Mouse (Mus musculus) common myeloid progenitor, adult 5-6 weeks (primary cell): ENCODE measurements at regions not wholly inside any gene's neighbourhood (a gene's known extent, or its start where the extent isn't known, plus 50 kb on each side); places are given as distances from the start of the nearest gene placed in this dataset.
A peak's percentile ranks its signal among the peaks of the same experiment; 100 is the strongest.

Experiments
- ATAC-seq: replicated peaks from 2 replicates; pipeline ENCODE4 v1.8.0; 2016; ENCODE audit warnings: low read depth, mild to moderate bottlenecking, moderate TSS enrichment, inconsistent platforms; ENCODE audit not compliant: poor library complexity, severe bottlenecking

DNA sequence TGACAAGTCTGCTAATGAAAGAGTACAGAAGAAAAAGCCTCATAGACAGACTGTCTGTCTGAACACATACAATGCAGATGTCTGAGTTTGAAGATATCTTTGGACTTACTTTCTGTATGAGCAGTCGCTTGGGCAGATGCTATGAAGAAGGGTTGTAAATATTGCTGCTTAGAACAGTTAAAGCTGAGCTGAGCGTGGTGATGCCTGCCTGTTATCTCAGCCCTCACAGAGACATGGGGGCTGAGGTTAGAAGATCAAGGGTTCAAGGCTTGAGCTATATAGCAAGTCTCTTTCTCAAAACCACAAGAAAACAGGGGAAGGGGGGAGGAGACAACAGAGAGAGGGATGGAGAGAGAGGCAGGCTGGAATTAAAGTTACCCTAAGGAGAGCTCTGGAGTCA is 234.6 kb upstream of the Satb1 start:
- ATAC-seq, result no peak

DNA sequence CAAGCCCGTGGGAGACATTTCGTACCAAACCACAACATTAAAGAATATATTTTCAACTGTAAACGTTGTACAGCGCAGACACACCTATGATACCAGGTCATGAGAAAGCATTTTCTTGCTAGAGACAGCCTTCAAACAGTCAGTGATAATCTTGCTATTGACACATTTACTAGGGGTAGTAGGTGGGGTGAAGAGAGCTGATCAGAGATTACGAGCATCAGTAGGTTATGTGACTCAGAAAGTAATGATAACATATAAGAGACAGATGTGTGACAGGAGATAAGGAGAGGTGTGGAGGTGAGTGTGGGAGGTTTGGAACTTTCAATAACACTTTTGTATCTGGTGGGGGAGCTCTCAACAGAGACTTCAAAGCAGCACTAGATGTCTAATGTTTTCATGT is 231.5 kb upstream of the Satb1 start:
- ATAC-seq, result no peak

DNA sequence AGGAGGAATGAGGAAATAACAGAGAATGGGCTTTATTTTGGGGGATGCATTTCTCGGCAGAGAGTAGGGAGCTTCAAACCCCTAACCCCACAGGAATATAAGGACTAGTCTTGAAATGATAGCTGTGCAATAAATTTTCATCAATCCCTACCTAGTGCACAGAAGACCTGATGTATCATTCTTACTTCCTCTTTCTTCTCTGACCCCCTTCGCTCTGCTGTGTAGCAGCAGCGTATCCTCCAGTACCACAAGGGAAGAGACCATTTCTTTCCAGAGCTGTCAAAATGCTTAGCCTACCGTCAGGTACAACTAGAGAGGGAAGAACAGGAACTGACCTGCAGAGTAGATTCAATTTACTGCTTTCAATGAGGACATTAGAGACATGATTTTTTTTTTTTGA is 230.0 kb upstream of the Satb1 start:
- ATAC-seq, result peak; percentile 92

- 0 out of 2 replicates have a peak, but pooled peaks have one; percentile 27 for ATAC-seq
These were observed 229.1 kb upstream of the Satb1 start for GRCm38 (mm10) chr17:52062096-52062665.

- ATAC-seq, result no peak
These were observed 203.4 kb upstream of the Satb1 start for GRCm38 (mm10) chr17:52036479-52036878.

DNA sequence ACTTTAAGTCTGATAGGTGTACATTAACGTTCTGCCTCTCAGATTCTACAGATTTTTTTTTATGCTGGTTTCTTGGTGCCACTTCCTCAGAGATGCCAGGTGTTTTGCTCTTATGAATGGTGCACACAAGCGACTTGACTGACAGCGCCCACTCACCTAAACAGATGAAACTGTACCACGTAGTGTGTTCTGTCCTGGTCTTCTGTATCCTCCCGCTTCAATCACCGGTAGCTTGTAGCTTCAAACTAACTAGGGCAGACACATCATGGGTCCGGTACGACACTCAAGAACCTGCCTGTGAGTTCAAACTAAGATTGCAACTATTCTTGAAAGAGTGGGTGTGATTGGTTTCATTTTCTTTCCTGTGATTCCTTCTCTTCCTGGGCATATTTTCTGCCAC is 198.0 kb upstream of the Satb1 start:
- no peak for ATAC-seq

DNA sequence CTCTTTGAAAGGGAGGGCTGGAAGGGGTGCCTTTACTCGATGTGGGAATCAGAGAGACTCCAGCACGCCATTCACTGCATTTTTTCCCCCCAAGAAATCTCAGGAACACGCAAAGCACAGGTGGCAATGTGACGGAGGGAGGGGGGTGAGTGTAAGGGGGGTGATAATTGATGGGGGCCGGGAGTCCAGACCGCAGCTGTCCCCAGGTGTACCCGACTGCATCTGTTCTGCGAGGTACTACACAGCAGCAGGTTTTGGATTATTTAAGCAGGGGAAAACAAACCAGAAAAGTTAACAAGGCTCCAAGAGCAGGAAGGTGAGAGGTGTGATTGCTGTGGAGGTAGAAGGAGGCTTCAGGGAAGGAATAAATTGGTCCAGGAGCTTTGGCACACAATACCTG is 153.8 kb upstream of the Satb1 start:
- ATAC-seq, result no peak

DNA sequence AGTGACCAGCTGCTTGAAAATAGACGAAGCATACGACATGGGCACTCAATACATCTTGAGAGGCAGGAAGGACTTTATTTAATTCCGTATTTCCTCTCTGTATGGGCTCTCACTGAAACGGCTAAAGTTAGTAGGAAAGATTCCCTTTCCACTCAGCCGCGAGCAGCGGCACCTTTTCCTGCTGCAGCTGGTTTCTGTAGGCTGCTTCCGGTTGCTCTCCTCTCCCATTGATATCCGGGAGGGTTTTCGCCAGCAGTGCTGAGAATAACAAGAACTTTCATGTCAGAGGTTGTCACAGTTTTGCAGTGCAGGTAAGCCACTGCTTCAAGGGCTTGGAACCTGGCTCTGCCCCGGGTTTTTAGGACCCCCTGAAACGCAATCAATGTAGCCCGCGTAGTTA is 153.1 kb upstream of the Satb1 start:
- no peak for ATAC-seq

DNA sequence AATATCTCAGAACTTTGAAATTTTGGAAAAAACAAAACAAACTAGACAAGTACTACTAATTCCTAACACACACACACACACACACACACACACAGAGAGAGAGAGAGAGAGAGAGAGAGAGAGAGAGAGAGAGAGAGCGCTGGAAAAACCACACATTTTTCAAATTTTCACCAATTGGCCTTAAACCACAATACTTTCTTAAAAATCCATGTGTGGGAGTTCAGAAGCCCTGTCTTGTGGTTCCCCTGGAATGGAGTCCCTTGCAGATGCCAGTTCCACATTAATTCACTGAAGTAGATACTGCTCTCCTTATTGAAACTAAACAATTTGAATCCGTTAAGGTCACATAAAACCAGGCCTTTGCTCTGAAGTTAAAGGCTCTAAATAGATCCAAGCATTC is 146.0 kb upstream of the Satb1 start:
- ATAC-seq, result no peak

DNA sequence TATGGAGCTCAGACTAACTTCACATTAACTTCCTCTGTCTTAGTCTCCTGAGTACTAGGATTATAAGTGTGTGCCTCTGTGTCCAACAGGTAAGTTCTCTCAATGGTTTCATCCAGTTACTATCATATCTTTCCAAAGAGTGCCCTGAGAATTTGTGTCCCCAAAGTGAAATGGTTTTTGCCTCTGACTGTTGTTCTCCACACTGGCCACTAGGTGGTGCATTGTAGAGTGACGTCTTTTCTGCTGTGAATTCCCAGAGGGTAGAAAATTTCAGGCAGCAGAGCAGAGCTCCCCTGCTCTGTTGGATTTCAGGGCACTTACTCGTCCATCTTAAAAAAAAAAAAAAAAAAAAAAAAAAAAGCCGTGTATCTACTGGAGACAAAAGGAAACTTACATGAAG is 138.4 kb upstream of the Satb1 start:
- ATAC-seq, result no peak

DNA sequence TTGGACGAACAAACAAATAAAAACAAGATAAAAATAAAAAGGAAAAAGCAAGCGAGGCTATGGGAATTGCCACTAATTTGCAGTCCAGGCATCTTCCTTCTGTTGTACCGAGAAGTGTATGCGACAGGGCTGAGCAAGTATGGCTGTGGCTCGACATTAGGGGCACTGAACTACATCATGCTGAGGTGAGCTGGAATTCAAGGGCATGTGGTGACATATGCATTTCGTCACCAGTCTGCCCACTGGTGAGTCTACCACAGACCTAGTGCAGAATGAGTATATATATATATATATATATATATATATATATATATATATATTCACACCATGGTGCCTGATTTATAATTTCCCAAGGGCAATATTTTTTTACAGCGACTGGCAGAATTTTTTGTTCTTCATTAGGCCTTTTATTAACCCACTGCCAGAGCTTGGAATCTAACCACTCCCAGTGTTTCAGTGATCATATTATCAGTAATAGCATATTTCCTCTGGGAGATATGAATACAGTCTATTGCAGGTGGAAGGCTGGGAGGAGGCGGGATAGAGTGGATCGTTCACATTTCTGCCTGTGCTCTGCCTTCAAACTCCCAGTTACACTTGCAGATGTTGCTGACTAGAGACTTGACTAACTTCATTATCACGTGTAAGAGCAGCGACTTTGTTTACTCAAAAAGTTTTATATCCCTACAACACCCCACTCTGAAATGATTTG is 133.6 kb upstream of the Satb1 start:
- ATAC-seq, result no peak

DNA sequence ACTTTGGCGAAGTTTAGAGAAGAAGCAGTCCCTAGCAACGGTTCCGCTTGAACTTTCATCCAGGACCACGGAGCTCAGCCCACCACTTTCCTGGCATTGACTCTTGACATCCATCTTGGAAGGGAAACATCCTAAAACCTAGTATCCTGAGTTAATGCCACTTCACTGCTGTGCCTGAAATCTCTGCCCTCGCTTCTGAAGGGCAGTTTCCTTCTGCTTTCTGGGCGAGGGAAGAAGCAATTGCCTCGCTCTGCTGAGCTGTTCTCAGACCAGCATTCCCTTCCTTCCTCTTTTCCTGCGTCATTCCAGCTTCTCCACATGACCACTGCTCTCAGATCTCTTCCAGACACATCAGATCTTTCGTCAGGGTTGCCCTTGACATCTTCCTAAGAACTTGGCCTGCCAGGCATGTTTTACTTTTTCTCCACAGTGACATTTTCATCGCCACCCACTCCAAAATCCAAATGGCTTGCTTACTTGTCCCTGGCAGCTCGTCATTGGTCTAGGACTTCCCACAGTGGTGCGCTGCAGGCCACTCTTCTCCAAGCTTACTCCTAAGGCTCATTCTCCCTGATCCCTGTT is 129.5 kb upstream of the Satb1 start:
- ATAC-seq, result peak; percentile 36; the same call in 1 of the 2 replicates

GRCm38 (mm10) chr17:51961337-51961736 is 128.2 kb upstream of the Satb1 start:
- ATAC-seq, result no peak

GRCm38 (mm10) chr17:51956275-51956674 is 123.2 kb upstream of the Satb1 start:
- no peak for ATAC-seq

- peak; percentile 54; the same call in 1 of the 2 replicates for ATAC-seq
These were observed 104.6 kb upstream of the Satb1 start for GRCm38 (mm10) chr17:51937707-51938106.

DNA sequence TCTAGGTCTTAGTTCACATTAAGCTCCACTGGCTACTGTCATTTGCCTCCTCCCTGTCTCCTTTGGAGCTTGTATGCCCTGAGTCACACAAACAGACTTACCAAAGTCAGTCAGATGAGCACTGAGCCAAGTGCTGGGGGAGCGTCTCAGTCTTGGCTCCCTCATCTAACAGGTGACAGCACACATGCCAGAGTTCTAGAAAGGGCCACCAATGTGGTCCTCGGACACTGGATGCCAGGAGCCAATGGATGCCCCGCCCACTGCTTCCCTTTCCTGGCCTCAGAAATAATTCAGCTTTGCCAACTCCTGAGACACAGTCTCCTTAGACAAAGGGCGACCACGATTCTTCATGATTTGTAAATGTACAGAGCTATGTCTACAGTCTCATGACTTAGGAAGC is 103.0 kb upstream of the Satb1 start:
- no peak for ATAC-seq

DNA sequence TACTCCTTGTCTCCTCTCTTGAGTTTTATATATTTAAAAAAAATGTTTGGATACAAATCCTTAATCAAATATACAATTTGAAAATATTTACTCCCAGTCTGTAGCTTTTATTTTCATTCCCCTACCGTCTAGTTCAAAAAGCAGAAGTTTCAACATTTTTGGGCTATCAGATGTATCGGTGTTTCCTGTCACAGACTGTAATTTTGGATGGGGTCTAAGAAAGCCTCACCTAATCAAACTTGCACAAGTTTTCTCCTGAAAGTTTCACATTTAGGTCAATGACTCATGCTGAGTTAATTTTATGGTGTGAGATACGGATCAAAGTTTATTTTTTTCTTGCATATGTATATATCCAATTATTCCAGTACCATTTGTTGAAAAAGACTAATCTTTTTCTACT is 93.3 kb upstream of the Satb1 start:
- ATAC-seq, result peak; percentile 78

DNA sequence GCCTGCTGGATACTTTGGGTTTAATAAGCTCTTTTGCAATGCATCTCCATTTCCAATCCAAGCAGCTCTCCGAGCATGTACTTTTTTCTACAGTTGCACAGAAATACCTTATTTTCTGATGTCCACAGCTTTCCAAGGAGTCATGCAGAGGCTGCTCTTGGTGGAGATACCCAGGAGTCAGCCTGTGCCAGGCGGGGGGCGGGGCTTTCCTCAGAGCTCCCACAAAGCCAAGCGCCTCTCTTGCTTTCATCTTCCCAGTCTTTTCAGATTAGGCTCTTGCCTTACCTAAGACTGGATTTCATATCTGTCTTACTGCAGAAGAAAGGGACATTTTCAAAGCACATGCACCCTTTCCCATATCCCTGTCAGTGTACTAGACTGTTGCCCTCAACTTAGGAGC is 73.9 kb upstream of the Satb1 start:
- no peak for ATAC-seq

DNA sequence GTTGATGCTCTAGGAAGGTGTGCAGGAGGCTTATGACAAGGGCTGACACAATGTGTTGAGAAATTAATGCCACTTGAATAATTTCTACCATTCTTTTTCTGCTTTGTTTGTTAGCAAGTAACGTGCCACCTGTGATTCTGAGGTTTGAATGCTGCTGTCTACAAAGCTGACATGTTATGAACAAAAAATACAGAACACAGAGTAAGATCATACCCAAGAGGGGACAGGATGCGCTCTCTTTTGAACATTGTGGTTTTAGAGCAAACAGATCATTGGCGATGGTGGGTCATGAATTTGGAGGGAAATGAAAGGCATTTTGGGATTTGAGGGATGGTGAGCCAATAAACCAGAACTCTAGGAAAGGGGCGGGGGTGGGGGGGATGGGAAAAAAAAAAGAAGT is 73.3 kb upstream of the Satb1 start:
- ATAC-seq, result no peak

- ATAC-seq, result peak; percentile 56
These were observed 70.8 kb upstream of the Satb1 start for GRCm38 (mm10) chr17:51903885-51904284.

DNA sequence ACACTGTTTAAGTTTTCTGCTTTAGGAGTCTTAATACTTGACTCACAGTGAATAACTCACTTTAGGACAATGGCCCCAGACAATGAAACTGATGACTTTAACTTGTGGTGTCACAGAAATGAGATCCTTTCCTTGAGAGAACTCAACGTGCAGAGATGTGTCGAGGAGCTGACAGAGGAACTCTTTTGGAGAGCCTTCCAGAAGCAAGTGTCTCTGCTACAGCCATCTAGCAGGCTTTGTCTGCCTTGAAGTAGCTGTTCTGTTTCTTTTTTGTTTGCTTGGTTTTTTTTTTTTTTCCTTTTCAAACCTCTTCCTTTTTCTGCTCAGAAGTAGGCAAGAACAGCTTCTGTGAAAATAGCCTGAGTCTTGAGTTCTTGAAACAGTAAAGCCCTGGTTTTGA is 66.3 kb upstream of the Satb1 start:
- ATAC-seq, result no peak

- ATAC-seq, result no peak
These were observed 63.1 kb upstream of the Satb1 start for GRCm38 (mm10) chr17:51896160-51896559.
